Mouse (Mus musculus): Measurements from ENCODE around the gene Gm20843. TPM values are rescaled to one million over a fixed set of nuclear protein-coding genes. Genes with fewer than 3 reads are reported as not detected.

The Gm20843 gene
- polyA plus RNA-seq (2017; shearing (Covaris generic)), result not detected

GRCm38 (mm10) chrY:72247018-72247417 lies at the start of gene Gm20843:
TSS of gene Gm20843 (minus strand) at chrY:72247118.

All from effector memory CD4-positive, alpha-beta T cell, adult 7 months (primary cell).